Mouse (Mus musculus) brain, embryonic 18.5 days (tissue): ENCODE data around the gene Vps26a.
"Not testable (repeated sequence)": the region's sequence is repeated elsewhere in the genome, so short reads cannot be mapped to it uniquely, and the experiment has no call there.

Source experiments
- DNase-seq: peaks from one replicate; pipeline ENCODE4 v3.0.0-alpha.2; 2012; ENCODE audit warnings: low read depth, low spot score

The Vps26a gene

GRCm38 (mm10) chr10:62500916-62501615, 14.5 kb upstream of the Vps26a start:
- no peak for DNase-seq

GRCm38 (mm10) chr10:62500088-62500915, 13.7 kb upstream of the Vps26a start:
- peak; percentile 49 for DNase-seq

GRCm38 (mm10) chr10:62491681-62492080, 5.1 kb upstream of the Vps26a start:
- not testable (repeated sequence) for DNase-seq

- DNase-seq = no peak
These were observed 1.7 kb upstream of the Vps26a start for GRCm38 (mm10) chr10:62488266-62488665.

- no peak for DNase-seq
These were observed 575 bp downstream of the Vps26a start for GRCm38 (mm10) chr10:62485878-62486582.

- no peak for DNase-seq
These were observed 5.3 kb downstream of the Vps26a start for GRCm38 (mm10) chr10:62481108-62481852.

- DNase-seq = no peak
These were observed 9.6 kb downstream of the Vps26a start for GRCm38 (mm10) chr10:62476980-62477379.

GRCm38 (mm10) chr10:62474944-62475343, 11.7 kb downstream of the Vps26a start:
- no peak for DNase-seq

- DNase-seq = no peak
These were observed 15.5 kb downstream of the Vps26a start for GRCm38 (mm10) chr10:62471105-62471504.

- no peak for DNase-seq
These were observed 16.9 kb downstream of the Vps26a start for GRCm38 (mm10) chr10:62469736-62470135.

- DNase-seq = no peak
These were observed 25.3 kb downstream of the Vps26a start for GRCm38 (mm10) chr10:62461321-62461720.

GRCm38 (mm10) chr10:62452001-62452400, 34.6 kb downstream of the Vps26a start:
- DNase-seq = not testable (repeated sequence)

- DNase-seq = no peak
These were observed 36.3 kb downstream of the Vps26a start for GRCm38 (mm10) chr10:62450280-62450640.

- peak; percentile 93 for DNase-seq
These were observed 37.0 kb downstream of the Vps26a start, which contains the start of the genes 4930507D05Rik and Supv3l1 for GRCm38 (mm10) chr10:62449364-62450279. Gene 4930507D05Rik, plus strand, starts transcription at chr10:62449489. Gene Supv3l1, minus strand, starts transcription at chr10:62449738.

- DNase-seq = no peak
These were observed 56.2 kb downstream of the Vps26a start for GRCm38 (mm10) chr10:62430427-62430826.

- no peak for DNase-seq
These were observed 61.3 kb downstream of the Vps26a start for GRCm38 (mm10) chr10:62425081-62425871.

GRCm38 (mm10) chr10:62422255-62422654, 64.3 kb downstream of the Vps26a start, which contains the start of gene Hkdc1:
Gene Hkdc1, minus strand, starts transcription at chr10:62422491.
- DNase-seq = no peak

- no peak for DNase-seq
These were observed 65.5 kb downstream of the Vps26a start for GRCm38 (mm10) chr10:62421127-62421526.

- no peak for DNase-seq
These were observed 66.2 kb downstream of the Vps26a start for GRCm38 (mm10) chr10:62420399-62420798.
